Comparison of ENCODE assay signal across 21 mouse cellular contexts in genomic region chr1:172433012-172433850, GRCm38 (mm10). TPM values are rescaled to one million over a fixed set of nuclear protein-coding genes. Genes with fewer than 3 reads are reported as not detected.
A peak's percentile ranks its signal among the peaks of the same experiment; 100 is the strongest.
DNase-seq lines count a peak whose midpoint lies in the region; ATAC-seq and TF ChIP-seq lines count a peak whose summit lies in the region.
"Had no signal": no experiment of that assay in that cellular context is flagged by ENCODE, and none has a peak within 500 bp of the region (broad histone marks: within the 10 kb centered on the region; RNA-seq: fewer than 3 reads in every experiment).

No protein-coding gene starts in this region.

- H3K9me3 ChIP-seq in heart, embryonic 13.5 days = peaks cover 5% of the 10 kb centered on the region; the same call in 1 of the 2 replicates
- no peaks in the 10 kb centered on the region for H3K9me3 ChIP-seq in intestine, postnatal 0 days (ENCODE audit: control insufficient read depth)
- H3K9me3 ChIP-seq: embryonic facial prominence, embryonic 15.5 days; forebrain, embryonic 10.5 days; hindbrain, embryonic 10.5 days; limb, embryonic 10.5 days; midbrain, embryonic 10.5 days; neural tube, embryonic 13.5 days had no signal

- 40% methylated on average over 20 of the region's 20 CpGs for WGBS in heart, embryonic 13.5 days
- WGBS in intestine, postnatal 0 days = 43% methylated on average over 20 of the region's 20 CpGs

- TF ChIP-seq CTCF in intestine, postnatal 0 days (IDR thresholded peaks at IDR 0.05; ENCODE audit: low read depth) = no peak

- H3K9ac ChIP-seq in heart, embryonic 13.5 days = no peak overlapping the region
- no peak overlapping the region for H3K9ac ChIP-seq in intestine, postnatal 0 days (ENCODE audit: low read depth, low read length)
- H3K9ac ChIP-seq: embryonic facial prominence, embryonic 15.5 days; neural tube, embryonic 13.5 days had no signal

- peaks cover 50% of the 10 kb centered on the region for H3K4me1 ChIP-seq in heart, embryonic 13.5 days
- H3K4me1 ChIP-seq in intestine, postnatal 0 days (replicated peaks; ENCODE audit: control insufficient read depth, insufficient read depth, low read length) = peaks cover 12% of the 10 kb centered on the region
- H3K4me1 ChIP-seq: neural tube, embryonic 13.5 days had no signal

- peak overlapping the region; percentile 53 for H3K27ac ChIP-seq in heart, embryonic 13.5 days (replicated peaks)
- peak overlapping the region; percentile 58 for H3K27ac ChIP-seq in intestine, postnatal 0 days (ENCODE audit: low read depth, low read length)
- H3K27ac ChIP-seq: embryonic facial prominence, embryonic 15.5 days; forebrain, embryonic 10.5 days; hindbrain, embryonic 10.5 days; left cerebral cortex, adult 2 months; limb, embryonic 10.5 days; midbrain, embryonic 10.5 days; neural tube, embryonic 13.5 days had no signal

- DNase-seq in heart, postnatal 14 days = no peak
- peak; percentile 35 for DNase-seq in kidney, postnatal 10 days
- no peak for DNase-seq in kidney, postnatal 25 days
- peak; percentile 49 for DNase-seq in yolk sac, embryonic 10.5 days (ENCODE audit: low spot score)
- no peak for DNase-seq in left cerebral cortex, adult 18-20 months (ENCODE audit: low spot score in 2 of 2)
- DNase-seq: cerebellum, postnatal 14 days; embryo, embryonic 11 days; gastrocnemius, postnatal 14 days; lung, adult 2 months; lung, postnatal 36 days; right cerebral cortex, postnatal 14 days had no signal

- no peaks in the 10 kb centered on the region for H3K36me3 ChIP-seq in heart, embryonic 13.5 days
- H3K36me3 ChIP-seq in intestine, postnatal 0 days (ENCODE audit: control insufficient read depth, insufficient read depth) = no peaks in the 10 kb centered on the region
- H3K36me3 ChIP-seq: embryonic facial prominence, embryonic 15.5 days; forebrain, embryonic 10.5 days; hindbrain, embryonic 10.5 days; limb, embryonic 10.5 days; midbrain, embryonic 10.5 days; neural tube, embryonic 13.5 days had no signal

- intact Hi-C loops in heart, postnatal 14 days (cut with DNase I) = no loop called here

- H3K4me3 ChIP-seq in heart, embryonic 13.5 days = no peak overlapping the region
- H3K4me3 ChIP-seq in intestine, postnatal 0 days (ENCODE audit: low read depth, low read length) = no peak overlapping the region
- H3K4me3 ChIP-seq: embryonic facial prominence, embryonic 15.5 days; forebrain, embryonic 10.5 days; hindbrain, embryonic 10.5 days; left cerebral cortex, adult 2 months; limb, embryonic 10.5 days; midbrain, embryonic 10.5 days; neural tube, embryonic 13.5 days had no signal

- ATAC-seq in heart, embryonic 13.5 days (ENCODE audit: extremely low read depth, insufficient number of reproducible peaks, low FRiP score, low TSS enrichment) = no peak
- peak; percentile 62 for ATAC-seq in intestine, postnatal 0 days

- H3K27me3 ChIP-seq in heart, embryonic 13.5 days (replicated peaks) = no peaks in the 10 kb centered on the region
- no peaks in the 10 kb centered on the region for H3K27me3 ChIP-seq in intestine, postnatal 0 days (replicated peaks; ENCODE audit: control insufficient read depth, insufficient read depth, low read length)
- H3K27me3 ChIP-seq: embryonic facial prominence, embryonic 15.5 days; neural tube, embryonic 13.5 days had no signal

- H3K4me2 ChIP-seq in heart, embryonic 13.5 days = peak overlapping the region; percentile 21; the same call in 1 of the 2 replicates
- peak overlapping the region; percentile 4; the same call in 1 of the 2 replicates for H3K4me2 ChIP-seq in intestine, postnatal 0 days (replicated peaks; ENCODE audit: low read depth)
- H3K4me2 ChIP-seq: embryonic facial prominence, embryonic 15.5 days; liver, embryonic 11.5 days; neural tube, embryonic 13.5 days had no signal

RNA-seq across cellular contexts. Expression of gene Slamf9, which starts 41.9 kb away (rescaled TPM):
- polyA plus RNA-seq in heart, embryonic 13.5 days (2015; fragmentation: Nextera tagmentation; extraction: Ambion mirVana) = 1.2 and 1.3 TPM in 2 replicates
- 1 to 10 TPM in 1 of 2 experiments, under 1 TPM in 1; 0.98 to 1.1 TPM for total RNA-seq in heart, postnatal 14 days (2021)
- 1.8 and 2.1 TPM in 2 replicates for polyA plus RNA-seq in intestine, postnatal 0 days (2015; fragmentation: Nextera tagmentation; extraction: Ambion mirVana)
- total RNA-seq in left cerebral cortex, adult 18-20 months (2021) = 1 to 10 TPM in 1 of 2 experiments, under 1 TPM in 1; 0.61 to 1.0 TPM
- polyA plus RNA-seq: forebrain, embryonic 10.5 days; hindbrain, embryonic 10.5 days; neural tube, embryonic 13.5 days had no signal

RNA-seq across cellular contexts. Expression of gene Igsf9, which starts 48.4 kb away (rescaled TPM):
- 9.2 and 9.6 TPM in 2 replicates for polyA plus RNA-seq in heart, embryonic 13.5 days (2015; fragmentation: Nextera tagmentation; extraction: Ambion mirVana)
- total RNA-seq in heart, postnatal 14 days (2021) = under 1 TPM; 0.49 to 0.76 TPM
- 73.4 and 93.7 TPM in 2 replicates for polyA plus RNA-seq in intestine, postnatal 0 days (2015; fragmentation: Nextera tagmentation; extraction: Ambion mirVana)
- total RNA-seq in left cerebral cortex, adult 18-20 months (2021) = 1 to 10 TPM; 6.3 to 7.0 TPM

RNA-seq across cellular contexts. Expression of gene Pigm, which starts 56.9 kb away (rescaled TPM):
- polyA plus RNA-seq in heart, embryonic 13.5 days (2015; fragmentation: Nextera tagmentation; extraction: Ambion mirVana) = 4.4 and 4.7 TPM in 2 replicates
- total RNA-seq in heart, postnatal 14 days (2021) = 1 to 10 TPM; 6.4 to 7.1 TPM
- 4.3 and 4.4 TPM in 2 replicates for polyA plus RNA-seq in intestine, postnatal 0 days (2015; fragmentation: Nextera tagmentation; extraction: Ambion mirVana)
- total RNA-seq in left cerebral cortex, adult 18-20 months (2021) = 1 to 10 TPM; 7.9 to 8.6 TPM

Comparison
In these comparisons a context has a peak if more than half of its experiments do, and no peak if none do; other contexts are left out.
1. DNase-seq: peak in kidney, postnatal 10 days (single experiment) and yolk sac, embryonic 10.5 days (single experiment); none in heart, postnatal 14 days (0 of 2), kidney, postnatal 25 days (0 of 2) and left cerebral cortex, adult 18-20 months (0 of 2).
2. RNA of gene Igsf9, which starts 48.4 kb away (total RNA-seq): 6.3 to 7.0 TPM in left cerebral cortex, adult 18-20 months; 0.49 to 0.76 TPM in heart, postnatal 14 days; every median in the first group is over 4 times any median in the second.